Mouse (Mus musculus): ENCODE data around the gene Gpr50. TPM values are rescaled to one million over a fixed set of nuclear protein-coding genes. Genes with fewer than 3 reads are reported as not detected.

The Gpr50 gene
- polyA plus RNA-seq, 1 experiment from 2014 or later: 23.0 TPM

DNA sequence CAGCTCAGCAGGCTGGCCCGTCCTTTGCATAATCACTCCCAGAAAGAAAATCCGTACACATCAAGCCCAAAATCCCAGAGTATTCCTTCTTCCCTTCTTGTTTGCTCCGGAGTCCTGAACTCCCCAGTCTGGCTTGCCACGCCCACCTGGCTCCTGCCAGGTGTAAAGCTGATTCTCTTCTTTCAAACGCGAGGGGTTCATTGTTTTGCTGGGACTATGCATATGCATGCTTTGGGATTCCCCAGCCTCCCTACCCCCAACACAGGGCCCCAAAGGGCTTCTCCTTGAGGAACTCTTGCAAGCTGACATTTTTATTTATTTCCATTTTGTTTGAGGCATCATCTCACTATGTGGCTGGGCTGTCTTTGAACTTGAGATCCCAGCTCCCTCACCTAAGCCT is 6.8 kb downstream of the Gpr50 start:
- Histone ChIP-seq H3K27me3 (replicated peaks; ENCODE audit: low read depth, poor library complexity, severe bottlenecking) (peaks cover 56% of the 10 kb centered on the region), H3K4me1 (no peaks in the 10 kb centered on the region; the same call in 1 of the 2 replicates)

DNA sequence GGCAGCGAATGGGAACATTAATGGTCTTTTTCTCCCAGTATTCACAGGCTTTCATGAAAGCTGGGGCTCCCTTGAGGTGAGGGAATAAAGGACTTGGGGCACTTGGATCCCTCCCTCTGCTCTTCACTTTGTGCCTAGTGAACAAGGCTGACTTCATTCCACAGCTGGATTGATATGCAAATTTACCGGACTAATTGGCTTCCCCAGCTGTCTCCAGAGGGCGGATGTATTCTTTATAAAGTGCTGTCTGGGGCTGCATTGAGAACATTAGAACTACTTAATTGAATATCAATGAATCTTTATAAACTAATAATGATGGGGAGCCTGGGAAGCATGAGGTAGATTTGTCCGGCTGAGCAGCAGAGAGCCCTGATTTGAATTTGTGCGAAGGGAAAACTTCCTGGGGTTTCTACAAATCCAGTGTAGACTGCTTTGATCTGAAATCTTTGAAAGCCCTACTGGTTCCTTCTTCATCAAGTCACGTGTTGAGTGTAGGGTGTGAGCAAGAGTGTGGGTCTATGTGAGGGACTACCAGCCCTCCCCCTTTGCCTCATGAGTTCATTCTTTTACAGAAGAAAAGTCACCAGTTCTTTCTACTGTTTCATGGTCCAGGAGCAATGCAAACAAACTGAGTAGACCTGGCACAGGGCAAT is 37.5 kb downstream of the Gpr50 start:
- Histone ChIP-seq H3K27me3 (replicated peaks; ENCODE audit: low read depth, poor library complexity, severe bottlenecking) (no peaks in the 10 kb centered on the region), H3K27ac (replicated peaks) (no peak overlapping the region), H3K36me3 (replicated peaks) (no peaks in the 10 kb centered on the region), H3K4me1 (no peaks in the 10 kb centered on the region), H3K9me3 (no peaks in the 10 kb centered on the region), H3K4me3 (no peak overlapping the region)
- 24% methylated on average over 6 of the region's 6 CpGs for WGBS
- no peak for DNase-seq (ENCODE audit: low spot score)

More for the DNA sequence above, 6.8 kb downstream of the Gpr50 start:
- no peak for DNase-seq (ENCODE audit: low spot score)
- H3K4me3 ChIP-seq: no peak overlapping the region
- no peak overlapping the region for H3K27ac ChIP-seq (replicated peaks)
- 20% methylated on average over 6 of the region's 6 CpGs for WGBS
- H3K9me3 ChIP-seq: no peaks in the 10 kb centered on the region
- no peaks in the 10 kb centered on the region for H3K36me3 ChIP-seq (replicated peaks)

Other genes with a start within 250 kb of the Gpr50 start
- gene Cd99l2, start 170.8 kb upstream of the Gpr50 start, polyA plus RNA-seq (2016; fragmentation: Nextera tagmentation; extraction: Ambion mirVana): 18.9 and 19.3 TPM in 2 replicates
- gene Hmgb3, start 107.7 kb upstream of the Gpr50 start, polyA plus RNA-seq (2016; fragmentation: Nextera tagmentation; extraction: Ambion mirVana): 686 and 718 TPM in 2 replicates
- gene Vma21, start 152.3 kb downstream of the Gpr50 start, polyA plus RNA-seq (2016; fragmentation: Nextera tagmentation; extraction: Ambion mirVana): 43.3 and 44.9 TPM in 2 replicates